Mouse (Mus musculus) ovary, postnatal 14 days (tissue): ENCODE measurements around the gene Zfp365.

ENCODE experiments used
- DNase-seq: peaks from one replicate; pipeline ENCODE4 v3.0.0; 2022; ENCODE audit warnings: low spot score

Gene Zfp365

DNA sequence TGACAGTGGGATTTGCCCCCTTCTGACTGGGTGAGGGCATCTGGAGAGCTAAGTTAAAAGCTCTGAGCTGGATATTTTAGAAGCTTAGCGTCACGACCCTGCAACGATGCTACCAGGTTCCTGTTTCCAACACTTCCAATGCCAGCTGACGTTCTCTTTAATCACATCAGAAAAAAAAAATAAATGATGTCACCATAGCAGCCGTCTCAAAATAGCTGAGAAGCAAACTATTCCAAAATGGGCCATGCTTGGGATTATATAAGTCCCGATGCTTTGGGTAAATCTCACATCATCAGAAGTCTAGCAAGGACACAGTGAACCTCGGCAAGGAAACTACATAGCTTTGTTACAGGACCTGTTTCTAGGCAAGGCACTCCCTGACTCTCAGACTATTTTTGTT is 9.1 kb downstream of the Zfp365 start:
- DNase-seq, result no peak

DNA sequence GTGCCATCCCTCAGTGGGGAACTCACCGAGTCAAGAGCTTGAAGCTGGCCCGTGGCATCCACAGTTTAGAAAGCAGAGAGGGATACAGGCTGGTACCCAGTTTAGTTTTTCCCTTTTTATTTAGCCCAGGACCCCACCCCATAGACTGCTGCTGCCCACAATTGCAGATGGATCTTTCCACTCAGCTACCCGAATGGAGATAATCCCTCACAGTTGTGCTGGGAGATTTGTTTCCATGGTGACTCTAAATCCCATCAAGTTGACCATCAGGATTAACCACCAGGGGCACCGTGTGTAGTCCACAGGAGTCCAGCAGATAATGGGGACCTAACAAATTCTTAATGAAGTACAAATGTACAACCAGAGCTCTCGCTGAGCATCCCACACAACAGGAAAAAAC is 11.3 kb downstream of the Zfp365 start:
- no peak for DNase-seq

- no peak for DNase-seq
Measured at GRCm38 (mm10) chr10:67898949-67899675, 13.3 kb downstream of the Zfp365 start.

DNA sequence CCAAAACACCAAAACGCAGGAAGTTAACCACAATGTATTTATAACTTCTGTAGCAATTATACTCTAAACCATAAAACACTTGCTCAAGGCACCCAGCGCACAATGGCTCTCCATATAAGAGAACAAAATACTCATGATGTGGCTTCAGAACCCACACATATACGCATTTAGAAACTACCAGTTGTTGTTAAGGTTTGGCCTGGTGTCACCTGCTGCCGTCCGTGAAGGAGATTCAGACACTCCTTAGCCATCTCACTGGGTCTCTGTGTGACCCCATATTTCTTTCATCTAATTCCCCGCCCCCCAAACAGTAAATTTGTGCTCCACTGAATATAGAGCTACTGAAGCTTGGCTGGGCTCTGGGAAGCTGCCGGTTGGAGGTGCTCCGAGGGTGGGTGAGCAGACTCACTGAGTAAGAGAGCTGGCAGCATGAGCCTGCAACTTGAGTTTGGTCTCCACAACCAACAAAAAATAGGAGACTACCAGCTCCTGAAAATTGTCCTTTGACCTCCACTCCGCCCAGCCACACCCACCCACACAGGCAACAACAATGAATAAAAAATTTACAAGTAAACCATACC is 14.0 kb downstream of the Zfp365 start:
- no peak for DNase-seq

- DNase-seq, result no peak
Measured at GRCm38 (mm10) chr10:67897281-67897680, 15.2 kb downstream of the Zfp365 start.

DNA sequence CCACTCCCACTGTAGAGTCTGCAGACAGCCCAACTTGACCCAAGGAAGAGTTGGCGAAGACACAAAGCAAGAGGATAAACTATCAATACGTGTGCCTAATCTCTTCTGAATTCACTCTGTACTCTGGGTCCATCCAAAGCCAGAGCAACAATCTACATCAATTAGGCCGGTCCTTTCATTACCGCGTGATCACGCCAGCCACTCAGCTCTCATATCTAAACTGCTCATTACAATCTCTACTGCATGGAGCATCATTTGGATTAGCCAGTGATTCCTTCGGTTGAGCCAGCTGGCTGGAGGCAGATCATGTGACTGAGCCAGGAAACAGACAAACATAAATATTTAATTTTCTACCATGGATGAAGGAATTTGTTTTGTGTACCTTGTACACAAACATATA is 17.8 kb downstream of the Zfp365 start:
- DNase-seq, result no peak

- no peak for DNase-seq
Measured at GRCm38 (mm10) chr10:67894059-67894458, 18.4 kb downstream of the Zfp365 start.

GRCm38 (mm10) chr10:67893226-67893625 is 19.2 kb downstream of the Zfp365 start:
- no peak for DNase-seq

DNA sequence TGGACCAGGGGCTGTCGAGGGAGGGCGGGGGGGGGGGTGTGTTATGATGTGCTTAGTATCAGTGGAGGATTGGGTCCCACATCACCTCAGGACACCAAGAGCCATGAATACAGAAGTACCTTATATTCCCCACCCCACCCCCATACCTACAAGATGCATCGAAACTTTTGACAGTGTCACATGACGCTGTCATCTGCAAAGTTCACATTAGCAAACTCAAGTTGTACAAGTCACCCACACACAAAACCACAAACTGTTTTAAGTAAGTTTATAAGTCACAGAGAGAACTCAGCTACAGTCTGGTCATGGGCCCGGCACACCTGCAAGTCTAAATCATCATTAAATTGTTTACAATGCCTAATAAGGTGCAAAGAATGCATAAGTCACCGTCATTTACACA is 21.3 kb downstream of the Zfp365 start:
- DNase-seq, result no peak

DNA sequence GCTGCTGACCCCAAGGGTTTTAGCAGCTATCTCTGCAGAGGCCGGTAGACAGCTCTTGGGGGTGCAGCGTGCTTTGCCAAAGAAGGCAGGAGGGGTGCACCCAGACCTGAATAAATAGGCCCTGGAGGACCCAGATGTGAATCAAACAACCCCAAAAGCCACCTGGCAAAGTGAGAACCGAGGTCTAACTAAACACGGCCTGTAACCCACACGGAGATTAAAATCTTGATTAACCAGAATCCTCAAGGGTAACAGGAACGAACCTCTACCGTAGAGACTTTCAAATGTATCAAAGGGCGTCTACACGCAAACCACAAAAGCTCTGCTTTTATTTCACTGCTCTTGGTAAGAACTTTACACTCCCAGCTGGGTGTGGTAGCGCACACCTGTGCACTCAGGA is 24.5 kb downstream of the Zfp365 start:
- no peak for DNase-seq

DNA sequence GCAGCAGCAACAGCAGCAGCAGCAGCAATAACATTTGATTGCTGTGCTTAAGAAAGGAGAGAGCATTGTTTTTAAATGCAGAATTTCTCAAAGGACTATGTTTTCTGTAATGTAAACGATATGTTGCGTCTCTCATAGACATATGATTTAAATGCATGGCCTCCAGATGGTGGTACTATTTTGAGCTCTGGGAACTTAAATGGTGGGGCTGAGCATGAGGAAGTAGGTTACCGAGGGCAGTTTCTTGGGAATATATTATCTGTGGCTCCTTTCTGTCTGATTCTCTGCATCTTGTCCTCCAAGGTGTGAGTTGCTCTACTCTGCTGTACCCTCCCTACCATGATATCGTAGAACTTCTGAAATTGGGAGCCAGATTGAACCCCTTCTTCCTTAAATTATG is 31.8 kb downstream of the Zfp365 start:
- DNase-seq, result no peak

DNA sequence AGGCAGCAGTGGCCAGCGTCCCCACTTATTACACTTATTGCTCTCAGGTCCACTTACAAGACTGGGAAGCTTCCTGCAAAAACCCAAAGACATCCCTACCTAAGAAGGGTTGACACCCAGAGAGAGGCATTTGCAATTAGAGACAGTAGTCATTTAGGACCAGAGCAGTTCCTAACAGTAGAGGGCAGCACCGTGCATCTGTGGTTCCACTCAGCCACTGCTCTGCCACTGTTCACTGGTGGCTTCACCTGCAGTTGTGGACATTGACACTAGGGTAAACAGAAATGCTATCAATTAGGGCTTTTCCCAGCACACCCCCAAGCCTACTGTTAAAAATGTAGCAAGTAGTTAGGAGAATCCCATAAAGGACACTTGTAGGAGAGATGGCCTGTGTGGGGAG is 40.7 kb downstream of the Zfp365 start:
- peak; percentile 64 for DNase-seq

DNA sequence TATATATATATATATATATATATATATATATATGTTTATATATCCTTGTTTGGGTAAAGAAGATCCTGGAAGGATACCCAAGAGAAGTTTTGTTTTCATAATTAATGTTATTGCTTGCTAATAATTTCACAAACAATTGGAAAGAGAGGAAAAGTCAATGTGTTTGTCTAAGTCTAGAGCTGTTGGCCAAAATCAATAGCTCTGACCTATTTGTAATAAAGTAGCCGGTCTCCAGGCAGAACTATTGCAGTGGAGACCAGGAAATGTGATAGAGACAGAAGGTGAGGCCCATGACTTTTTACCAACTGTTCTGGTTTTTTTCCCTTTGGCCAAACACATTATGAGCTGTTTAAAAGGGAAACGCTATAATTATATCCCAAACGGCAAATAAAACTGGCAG is 44.2 kb downstream of the Zfp365 start:
- no peak for DNase-seq

DNA sequence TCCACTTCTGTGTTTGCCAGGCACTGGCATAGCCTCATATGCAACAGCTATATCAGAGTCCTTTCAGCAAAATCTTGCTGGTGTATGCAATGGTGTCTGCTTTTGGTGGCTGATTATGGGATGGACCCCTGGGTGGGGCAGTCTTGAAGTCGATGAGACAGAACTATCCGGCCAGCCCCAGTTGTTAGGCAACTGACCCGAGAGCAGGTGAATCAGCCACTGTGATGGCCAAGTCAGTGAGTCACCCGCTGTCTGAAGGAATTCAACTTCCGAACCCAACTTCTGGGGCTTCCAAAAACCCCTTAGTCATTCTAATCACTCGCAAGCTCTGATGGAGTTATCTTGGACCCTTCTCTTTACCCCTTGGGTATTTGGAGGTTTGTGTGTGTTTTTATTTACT is 46.6 kb downstream of the Zfp365 start:
- DNase-seq, result no peak

GRCm38 (mm10) chr10:67865063-67865462 is 47.4 kb downstream of the Zfp365 start:
- DNase-seq, result no peak

DNA sequence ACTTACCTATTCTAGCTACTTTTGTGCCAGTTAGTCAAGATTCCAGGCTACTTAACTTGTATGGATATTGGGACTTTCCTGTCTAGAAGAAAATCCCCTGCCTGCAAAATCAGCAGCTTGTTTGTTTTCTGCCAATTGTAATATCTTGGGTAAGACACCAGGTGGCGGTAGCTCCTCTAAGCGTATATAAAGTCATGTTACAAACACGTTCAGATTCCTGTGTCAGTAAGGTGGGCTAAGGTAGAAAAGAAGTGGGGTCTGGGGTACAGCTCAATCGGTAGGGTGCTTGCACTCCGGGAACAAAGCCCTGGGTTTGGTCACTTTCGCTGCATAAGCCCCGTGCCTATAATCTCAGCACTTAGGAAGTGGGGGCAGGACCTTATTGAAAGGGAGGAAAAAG is 50.1 kb downstream of the Zfp365 start:
- peak; percentile 18 for DNase-seq

DNA sequence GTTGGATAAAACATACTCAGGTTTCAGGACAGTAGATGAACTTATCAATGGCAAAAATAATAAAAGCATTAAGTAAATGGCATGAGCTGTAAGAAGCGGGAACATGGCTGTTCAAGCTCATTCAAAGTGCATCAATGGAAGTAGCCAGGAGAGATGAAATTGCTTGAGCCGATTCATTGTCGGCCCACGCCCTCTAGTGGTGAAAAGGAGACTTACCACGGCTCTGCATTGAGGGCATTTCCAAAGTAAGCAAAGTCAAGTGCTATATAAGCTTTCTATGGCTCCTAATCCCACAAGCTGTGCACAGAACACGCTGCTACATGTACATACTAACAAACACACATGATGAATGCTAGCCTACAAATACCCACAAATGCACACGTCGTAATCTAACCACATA is 53.6 kb downstream of the Zfp365 start:
- peak; percentile 72 for DNase-seq

- no peak for DNase-seq
Measured at GRCm38 (mm10) chr10:67857561-67857906, 54.9 kb downstream of the Zfp365 start.

- DNase-seq, result no peak
Measured at GRCm38 (mm10) chr10:67856791-67857560, 55.5 kb downstream of the Zfp365 start.

DNA sequence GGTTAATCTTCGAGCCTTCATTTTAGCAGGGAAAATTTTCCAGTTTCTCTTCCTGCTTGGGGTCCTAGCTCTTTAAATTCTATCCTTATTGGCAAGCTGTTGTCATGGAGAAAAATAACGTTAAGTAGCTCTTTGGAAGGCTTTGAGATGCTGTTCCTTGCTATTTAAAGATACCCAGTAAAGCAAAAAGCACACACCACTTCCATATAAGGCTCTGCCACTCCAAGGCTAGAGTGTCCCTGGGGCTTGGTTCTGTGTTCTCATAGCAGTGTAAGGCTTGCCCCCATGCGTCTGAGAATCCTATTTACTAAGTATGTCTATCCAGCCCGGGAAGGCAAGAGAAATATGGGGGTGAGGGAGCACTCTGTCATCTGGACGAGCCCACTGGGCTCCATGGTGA is 56.7 kb downstream of the Zfp365 start:
- no peak for DNase-seq

DNA sequence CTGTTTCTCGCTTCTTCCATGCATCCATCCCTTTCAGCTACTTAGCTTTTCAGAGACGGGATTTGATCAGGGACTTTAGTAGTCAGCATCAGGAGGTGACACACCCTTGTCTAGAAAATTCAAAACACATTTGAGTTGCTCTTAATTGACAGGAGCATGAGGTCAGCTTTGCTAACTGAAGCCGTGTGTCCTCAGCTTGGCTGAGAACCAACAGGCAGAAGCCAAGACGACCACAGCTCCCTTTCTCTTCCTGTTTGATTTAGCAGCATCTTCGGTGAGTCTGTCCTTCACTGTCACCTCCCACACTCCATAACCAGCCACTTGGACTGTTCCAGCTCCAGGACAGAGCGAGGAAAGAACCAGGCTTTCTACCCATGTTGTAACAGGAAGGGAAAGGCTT is 60.1 kb downstream of the Zfp365 start:
- no peak for DNase-seq

GRCm38 (mm10) chr10:67851079-67851478 is 61.4 kb downstream of the Zfp365 start:
- DNase-seq, result no peak

DNA sequence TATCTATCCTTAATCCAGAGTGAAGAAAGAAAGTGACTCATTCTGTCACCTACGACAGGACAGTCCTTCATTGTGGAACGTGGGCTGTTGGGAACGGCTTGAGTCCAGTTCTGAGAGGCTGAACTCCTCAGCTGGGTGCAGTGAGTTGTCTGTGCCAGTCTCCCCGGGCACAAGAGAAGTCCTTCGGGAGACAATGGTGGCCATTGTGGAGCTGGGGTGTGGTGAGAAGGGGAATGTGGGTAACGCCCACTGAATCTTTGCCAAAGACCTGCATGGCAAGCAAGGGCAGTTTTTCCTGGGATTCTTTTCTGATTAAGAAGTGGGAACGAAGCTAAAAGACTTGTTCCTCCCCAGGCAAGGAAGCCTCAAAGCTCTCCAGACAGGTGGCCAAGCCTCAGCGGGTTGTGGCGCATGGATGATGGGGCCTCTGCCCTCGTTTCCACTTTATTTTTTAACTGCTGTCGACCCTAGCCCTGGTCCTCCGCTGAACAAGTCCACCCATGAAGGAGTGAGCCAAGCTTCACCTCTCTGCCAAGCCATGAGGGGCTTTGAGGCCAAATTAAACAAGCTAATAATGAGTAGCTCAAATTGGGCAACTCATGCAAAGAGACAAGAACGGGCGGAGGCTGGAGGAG is 66.3 kb downstream of the Zfp365 start:
- DNase-seq, result no peak
